Mouse (Mus musculus) left cerebral cortex, adult 18-20 months (tissue): ENCODE measurements around the gene Iqcj. TPM values are rescaled to one million over a fixed set of nuclear protein-coding genes. Genes with fewer than 3 reads are reported as not detected.

Experiments used
- DNase-seq, 2 experiments: peaks; one replicate each; pipeline ENCODE4 v3.0.0; 2021 to 2022; ENCODE audit warnings: low spot score in 2 of 2, mixed read lengths in 1 of 2
- long read RNA-seq, 2 experiments: library from polyadenylated mRNA; stranded (forward); transcript quantifications; one replicate each; pipeline ENCODE4 v2.0.0; 2021
- total RNA-seq, 2 experiments: library from RNA; stranded (reverse); gene quantifications; 2 replicates each; pipeline ENCODE4 v1.2.3; 2021

The Iqcj gene
- 1 to 10 TPM; 1.9 to 3.1 TPM for total RNA-seq
- long read RNA-seq, experiment 1 = 0 reads
- long read RNA-seq, experiment 2 = 0 reads

DNA sequence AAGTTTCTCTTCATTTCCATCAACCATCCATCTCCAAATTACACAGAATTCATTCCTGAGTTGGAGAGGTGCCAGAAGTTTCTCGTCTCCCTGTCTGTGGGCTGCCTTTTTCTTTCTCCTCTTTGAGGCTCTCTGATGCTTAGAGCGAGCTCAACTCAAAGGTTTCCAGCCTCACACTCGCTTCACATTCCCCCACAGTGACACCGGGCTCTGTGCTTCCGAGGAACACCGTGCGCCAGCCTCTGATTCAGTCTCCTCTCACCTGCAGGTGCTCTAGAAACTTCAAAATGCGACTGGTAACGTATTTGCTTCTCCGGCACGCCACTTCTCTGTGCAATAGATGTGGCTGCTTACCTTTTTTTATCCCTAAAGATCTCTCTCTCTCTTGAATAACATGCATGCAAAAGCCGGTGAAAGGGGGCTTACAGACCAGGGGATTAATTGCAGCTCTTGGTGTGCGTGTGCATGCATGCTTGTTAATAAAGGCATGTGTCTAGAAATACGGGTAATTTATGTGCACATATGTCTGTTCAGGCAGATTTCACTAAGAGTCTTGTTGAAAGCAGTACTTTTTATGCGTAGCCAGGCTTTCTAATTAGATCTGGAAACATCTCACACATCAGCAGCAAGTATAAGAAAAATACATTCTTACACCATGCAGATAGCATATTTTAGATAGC is at the start of gene Iqcj, which contains the start of gene Iqschfp:
Iqcj (plus strand) TSS at position 195 of the 680 bp plus-strand sequence.
Iqschfp (plus strand) TSS at position 207 of the 680 bp plus-strand sequence.
- peak; percentile 26 to 28 for DNase-seq

DNA sequence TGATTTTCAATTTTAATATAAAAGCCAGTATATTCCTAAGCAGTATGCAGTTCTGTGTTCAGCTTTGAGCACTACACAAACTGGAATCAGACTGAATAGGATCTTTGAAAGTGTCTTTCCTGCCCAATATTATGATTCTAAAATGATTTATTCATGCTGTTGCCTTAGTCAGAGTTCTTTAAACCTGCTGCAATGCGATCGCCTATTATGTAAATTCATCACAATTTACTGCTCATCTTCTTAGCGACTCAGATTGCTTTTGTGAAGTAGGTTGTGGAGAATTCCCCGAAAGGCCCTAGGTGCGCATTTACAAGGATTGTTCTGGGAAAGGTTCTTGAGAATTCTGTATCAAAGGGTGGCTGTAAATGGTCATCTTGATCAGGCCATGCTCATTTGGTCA is 39.6 kb upstream of the Iqcj start:
- DNase-seq = no peak

DNA sequence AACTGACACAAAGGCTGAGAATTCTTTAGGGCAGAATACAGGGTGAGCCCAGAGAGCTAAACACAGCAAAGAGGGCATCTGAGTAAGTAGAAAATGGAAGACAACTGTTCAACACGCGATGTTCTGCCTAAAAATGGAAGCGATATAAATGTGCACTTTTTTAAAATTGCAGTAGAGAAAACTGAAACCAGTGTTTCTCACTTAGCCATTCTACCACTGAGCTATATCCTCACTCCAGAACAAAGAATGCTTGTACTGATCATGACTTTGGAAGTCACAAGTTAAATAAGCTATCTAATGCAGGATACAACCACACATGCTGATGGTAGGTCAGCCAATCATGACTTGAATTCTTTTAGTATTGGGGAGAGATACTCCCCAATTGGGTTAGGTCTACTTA is 30.5 kb upstream of the Iqcj start:
- no peak for DNase-seq

DNA sequence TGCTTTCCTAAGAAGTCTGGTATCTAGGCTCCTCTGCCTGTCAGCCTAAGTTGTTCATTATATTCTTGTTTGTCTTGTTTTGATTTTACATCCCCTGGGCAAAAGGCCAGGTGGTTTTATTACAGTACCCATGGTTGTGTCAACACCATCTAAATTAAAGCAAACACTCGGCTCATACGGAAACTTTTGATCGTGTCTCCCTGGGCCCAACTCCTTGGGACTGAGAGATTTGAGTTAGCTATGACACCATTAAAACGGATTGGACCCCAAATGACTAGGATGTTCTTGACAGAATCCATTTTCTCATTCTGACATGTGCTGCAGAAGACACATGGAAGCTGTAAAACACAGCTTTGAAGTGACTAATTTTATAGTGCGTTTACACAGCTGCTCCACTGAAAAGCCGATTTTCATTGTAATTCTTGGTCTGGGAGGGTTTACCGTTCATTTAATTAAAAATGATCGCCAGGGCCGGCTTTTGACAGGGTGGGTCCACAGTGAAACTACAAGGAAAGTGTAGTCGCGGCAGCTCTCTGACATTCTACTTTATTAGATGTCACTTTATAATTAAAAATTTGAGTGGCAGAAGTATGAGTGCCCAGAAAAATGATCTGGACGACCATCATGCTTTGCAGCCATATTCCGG is 24.5 kb upstream of the Iqcj start:
- no peak for DNase-seq

DNA sequence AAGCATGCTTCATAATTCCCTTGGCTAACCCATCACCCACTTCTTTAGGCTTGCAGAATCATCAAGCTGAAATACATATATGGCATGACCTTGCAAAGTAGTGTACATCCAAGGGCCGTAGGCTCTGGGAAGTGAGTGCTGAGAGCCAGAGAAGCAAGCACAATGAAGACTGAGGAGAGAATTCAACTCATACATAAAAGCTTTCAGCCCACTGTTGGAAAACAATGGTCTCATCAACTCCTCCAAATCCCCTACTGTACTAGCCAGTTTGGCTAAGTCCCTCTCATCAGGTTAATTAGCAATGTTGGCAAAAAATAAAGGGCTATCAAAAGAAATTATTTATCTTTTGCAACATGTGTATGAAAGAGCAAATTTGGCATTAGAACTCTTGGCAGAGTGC is 22.6 kb upstream of the Iqcj start:
- DNase-seq = no peak

DNA sequence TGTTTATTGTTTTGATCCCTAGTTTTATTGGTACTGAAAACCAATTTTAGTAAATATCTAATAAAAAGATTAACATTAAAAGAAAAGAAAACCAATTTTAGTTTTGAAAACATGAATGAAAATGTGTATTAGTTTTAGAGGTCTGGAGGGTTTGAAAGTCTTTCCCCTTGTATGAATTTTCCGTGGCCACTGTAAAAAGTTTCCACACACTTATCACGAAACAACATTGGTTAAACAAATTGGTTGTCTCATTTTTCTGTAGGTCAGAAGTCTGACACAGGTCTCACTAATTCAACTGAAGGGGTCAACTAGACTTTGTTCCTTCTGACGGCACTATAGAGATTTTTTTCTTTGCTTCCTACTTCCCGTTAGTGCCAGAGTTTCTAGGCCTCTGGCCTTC is 14.8 kb upstream of the Iqcj start:
- no peak for DNase-seq

DNA sequence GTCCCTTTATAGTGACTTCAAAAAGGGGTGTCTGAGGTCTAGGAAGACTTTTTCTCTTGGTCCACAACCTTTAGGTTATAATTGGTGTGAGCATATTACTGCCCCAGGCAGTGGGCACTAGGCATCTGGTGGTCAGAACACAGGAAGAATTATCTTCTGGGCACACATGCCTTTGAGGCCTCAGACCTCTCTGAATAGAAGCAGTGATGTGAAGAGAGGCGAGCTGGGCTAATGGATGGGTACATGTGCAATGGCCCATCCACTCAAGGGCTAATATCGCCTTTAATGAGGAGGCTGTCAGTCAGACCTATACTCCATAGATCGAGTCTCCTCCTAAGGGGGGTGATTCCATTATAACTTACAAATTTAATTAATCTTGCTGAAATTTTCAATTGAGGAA is 7.7 kb upstream of the Iqcj start:
- no peak for DNase-seq

DNA sequence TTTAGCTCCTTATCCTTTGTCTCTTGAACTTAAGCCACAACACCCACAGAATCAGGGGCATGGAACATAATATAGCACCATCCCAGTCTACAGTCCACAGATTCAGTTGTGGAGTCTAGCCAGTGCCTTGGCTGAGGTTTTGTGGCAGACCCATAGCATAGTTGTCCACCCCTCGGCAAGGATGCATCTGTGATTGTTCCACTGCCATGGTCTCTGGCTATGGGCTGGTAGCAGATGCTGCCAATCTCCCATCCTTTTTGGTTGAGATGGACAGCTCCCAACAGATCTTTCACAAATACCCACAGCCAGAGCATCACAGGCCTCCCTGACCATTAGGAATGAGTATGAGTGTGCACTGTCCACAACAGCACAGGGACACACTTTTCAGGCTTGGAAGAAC is 5.8 kb upstream of the Iqcj start:
- no peak for DNase-seq

DNA sequence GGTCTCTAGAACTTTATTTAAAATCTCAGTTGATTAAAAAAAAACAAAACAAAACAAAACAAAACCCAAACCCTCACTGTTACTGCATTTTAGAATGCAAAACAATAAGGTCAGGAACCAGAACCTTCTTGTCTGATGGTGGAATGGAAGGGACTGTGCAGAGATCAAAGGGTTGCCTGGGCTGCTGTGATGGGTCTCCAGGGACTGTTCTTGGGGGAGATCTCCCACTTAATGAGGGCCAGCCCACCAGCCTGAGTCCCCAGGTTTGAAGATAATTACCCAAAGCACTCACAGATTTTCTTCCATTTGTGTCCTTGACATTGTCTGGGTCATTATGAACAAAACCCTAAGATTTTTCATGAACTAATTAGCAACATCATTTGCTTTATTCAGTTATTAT is 4.8 kb upstream of the Iqcj start:
- no peak for DNase-seq

DNA sequence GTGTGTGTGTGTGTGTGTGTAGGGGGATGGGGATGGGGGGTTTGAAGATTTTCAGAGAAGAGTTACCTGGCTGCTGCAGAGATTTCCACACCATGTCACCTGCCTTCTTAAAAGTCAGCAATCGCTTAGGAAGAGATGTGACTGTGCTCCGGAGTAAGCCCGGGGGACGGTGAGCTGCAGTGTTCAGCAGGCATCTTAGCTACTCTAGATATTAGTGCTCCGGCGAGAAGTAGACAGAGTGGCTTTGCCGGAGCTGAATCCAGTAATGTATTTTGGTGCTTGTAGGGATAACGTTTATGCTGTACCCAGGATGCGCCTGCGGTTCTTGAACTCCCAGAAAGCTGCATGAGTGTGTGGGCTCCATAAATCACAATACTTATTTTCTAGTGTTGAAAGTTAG is 748 bp downstream of the Iqcj start:
- DNase-seq = peak; percentile 3 to 13

DNA sequence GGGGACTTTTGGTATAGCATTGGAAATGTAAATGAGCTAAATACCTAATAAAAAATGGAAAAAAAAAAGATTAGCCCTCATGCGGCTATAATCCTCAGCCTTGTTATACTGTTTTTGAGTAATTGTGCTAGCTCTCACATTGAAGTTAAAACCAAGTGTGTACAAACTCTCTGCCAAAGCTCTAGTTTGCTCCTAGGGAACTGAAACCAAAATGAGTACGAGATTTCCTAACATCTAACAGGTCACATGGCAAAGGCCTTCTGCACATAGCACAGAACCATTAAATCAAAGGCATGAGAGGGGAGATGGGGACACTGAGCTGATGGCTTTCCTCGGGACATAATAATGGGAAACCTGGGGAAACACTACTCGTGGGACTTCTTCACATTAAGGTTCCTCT is 10.5 kb downstream of the Iqcj start:
- no peak for DNase-seq

DNA sequence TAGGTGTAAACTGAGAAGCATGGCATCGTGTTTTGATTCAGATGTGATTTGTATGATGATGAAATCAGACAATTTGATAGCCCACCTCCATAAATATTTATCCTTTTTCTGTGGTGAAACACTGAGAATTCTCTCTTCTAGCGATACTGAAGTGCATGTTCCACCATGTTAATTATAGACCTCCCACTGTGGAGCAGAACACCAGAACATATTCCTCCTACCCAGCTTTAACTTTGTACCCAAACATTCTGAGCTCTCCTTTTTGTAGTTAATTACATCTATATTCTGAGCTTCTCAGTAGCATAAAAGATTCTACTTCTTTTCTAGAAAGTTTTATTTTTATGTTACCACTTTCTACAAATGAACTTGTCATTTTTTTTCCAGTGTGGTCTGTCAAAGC is 16.6 kb downstream of the Iqcj start:
- DNase-seq = peak in 1 of 2 experiments; percentile 9

DNA sequence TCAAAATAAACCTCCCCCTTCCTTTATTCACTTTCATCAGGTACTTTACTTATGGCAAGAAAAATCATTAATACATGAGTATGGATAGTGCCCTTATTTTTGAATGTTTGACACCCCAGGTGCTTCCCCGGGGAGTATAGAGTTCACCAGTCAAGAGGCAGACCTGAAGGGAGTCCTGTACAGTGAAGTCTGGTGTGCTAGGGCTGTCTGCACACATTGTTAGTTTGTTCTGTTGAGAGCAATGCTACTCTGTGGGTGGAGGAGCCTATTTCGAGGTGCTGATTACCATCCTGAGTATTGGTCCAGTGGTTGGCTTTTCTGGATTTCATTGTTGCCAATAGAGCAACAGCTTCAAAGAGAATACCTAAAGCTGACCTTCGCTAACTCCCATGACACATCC is 26.1 kb downstream of the Iqcj start:
- DNase-seq = no peak

DNA sequence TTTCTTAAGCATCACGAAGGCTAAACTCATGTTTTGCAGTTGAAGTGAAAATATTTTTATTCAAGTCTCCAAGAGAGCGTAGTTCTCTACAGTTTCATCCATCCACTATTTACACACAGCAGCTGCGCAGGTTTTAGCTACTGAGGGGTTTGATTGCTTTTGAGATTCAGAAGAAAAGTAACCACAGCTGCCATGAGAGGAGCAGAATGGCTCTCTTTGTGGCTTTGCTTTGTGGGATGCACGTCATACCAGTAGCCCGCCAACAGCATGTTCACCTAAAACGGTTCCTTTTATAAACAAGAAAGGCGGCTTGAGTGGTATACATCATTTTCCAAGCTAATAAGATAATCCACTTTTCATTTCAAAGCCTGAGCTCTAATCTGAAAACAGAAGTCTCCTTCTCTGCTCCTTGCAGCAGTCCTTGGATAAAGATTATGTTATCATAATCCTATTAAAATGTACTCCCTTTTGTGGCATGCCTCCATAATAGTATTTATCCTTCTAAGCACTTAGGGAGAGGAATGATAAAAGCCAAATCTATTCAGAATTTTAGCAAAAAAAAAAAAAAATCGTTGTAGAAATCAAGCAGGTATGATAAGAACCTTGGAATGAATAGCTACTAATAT is 26.7 kb downstream of the Iqcj start:
- no peak for DNase-seq

DNA sequence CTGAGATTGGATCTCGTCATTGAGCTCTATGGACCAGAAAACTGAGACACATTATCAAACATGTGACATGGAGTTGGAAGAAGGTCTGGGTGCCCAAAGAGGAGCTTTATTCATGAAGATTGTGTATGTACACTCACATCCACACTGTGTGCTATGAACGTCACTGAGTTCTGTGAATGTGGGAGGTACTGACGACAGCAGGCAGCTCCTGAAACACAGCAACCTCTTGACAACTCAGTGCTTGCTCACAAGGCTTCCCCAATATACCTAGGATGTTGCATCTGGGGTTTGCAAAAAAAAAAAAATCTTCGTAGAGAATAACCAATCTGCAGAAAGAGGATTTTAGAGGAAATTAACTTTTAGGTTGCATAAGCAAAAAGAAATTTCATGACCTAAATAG is 31.1 kb downstream of the Iqcj start:
- DNase-seq = peak in 1 of 2 experiments; percentile 11

DNA sequence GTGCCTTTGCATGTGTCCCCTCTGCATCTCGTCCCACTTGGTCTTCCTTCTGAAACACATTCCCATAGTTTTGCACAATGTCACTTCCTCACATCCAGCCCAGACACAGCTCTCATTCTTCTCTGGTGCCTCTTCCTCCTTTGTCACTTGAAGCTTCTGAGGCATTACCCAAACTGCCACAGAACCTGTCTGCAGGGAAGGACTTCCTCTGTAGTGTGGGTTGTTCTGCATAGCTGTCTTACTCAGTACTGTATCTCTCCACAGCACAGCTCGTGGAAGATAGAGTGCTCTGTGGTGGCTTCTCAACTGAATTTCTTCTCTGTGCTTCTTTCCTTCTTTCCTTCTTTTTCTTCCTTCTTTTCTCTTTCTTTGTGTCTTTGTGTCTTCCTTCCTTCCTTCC is 33.4 kb downstream of the Iqcj start:
- DNase-seq = no peak

DNA sequence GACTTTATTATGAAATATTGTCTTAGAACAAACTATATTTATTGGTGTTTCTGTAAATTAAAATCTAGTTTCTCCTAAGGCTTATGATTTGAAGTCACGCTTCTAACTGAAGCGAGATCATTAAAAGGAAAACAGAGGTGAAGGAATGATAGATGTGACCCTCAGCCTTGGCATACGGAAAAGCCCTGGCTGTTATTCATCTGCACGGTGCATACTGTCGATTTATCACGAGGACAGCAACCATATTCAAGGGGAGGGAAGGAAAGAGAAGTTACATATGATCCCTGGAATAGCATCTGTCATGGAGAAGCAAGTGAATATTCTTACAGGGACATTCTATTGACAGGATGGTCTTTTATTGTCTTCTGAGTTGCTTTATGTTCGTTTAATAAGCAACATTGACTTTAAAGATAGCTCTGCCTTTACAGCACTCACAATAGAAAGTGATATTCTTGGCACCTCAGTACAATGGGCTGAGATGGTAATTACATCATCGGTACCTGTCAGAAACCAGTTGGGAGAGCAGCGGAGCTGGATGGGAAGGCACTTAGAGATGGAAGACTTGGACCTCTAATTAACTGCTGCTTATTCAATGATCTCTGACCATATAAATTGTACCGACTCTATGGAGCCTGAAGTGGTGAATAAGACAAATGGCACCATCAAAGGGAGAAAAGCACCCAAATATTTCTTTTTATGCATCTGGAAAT is 38.6 kb downstream of the Iqcj start:
- no peak for DNase-seq

DNA sequence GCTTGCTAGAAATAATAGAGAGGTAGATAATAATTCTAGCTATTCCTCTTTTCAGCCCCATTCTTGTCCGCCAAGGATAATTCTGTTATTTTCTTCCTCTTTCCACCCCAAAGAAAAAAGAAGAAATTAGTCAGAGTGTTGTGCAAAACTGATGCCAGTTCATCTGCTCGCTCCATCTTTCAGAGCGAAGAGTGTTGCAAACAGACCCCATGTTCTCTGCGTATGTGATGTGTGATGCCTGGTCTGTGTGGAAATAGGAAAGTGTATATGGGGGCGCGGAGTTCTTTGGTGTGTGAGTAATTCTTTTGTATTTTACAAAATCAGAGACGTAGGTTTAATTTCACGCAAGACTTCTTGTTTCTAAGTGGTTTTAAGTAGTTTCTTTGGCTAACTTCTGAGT is 39.2 kb downstream of the Iqcj start:
- DNase-seq = no peak

DNA sequence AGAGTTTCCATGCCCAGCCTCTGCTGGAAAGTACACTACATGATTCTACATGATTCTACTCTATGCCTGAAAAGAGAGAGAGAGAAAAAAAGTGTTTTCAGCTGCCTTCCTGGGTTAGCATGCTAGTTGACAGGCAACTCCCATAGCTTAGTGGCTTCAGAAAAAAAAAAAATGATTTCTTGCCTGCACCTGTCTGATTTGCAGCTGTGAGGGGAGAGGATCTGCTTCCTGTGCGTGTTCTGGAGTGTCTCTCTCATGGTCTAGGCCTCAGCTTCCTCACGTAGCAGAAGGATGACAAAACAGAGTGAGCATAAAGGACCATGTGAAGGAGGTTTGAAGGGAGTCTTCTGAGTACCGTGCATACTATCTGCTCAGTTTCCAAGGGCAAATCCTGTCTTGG is 39.9 kb downstream of the Iqcj start:
- DNase-seq = no peak

DNA sequence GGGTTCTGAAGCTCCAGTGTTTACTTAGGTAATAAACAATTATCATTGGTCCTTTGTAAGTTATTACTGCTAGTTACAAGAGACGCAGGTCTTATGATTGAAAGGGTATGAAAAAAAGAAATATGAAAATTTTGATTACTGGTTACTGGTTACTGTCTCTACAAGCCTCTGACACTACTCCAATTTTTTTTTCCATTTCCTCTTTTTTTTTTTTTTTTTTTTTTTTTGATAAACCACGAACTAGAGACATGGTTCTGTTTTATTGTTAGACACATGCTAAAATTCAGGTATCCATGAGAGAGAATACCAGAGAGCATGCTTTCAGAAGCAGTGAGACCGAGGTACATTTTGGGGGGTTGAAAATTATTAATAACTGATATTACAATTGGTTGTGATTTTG is 43.8 kb downstream of the Iqcj start:
- no peak for DNase-seq

DNA sequence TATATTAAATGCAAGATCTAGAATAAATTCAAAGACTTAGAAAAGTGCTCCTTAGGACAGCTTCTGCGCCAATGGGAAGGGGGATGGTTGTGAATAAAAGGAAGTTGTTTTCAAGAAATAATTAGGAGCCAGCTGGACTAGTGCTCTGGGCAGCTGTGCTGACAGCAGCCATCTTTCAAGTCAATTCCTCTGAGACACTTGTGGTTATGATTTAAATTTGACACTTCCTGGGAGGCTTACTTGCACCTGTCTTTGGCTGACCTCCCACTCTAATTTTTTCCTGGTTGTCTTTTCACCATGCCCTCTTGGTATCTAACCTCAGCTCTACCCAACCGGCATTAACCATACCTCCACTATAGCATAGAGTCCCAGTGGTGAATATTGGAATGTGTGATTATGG is 55.0 kb downstream of the Iqcj start:
- no peak for DNase-seq

DNA sequence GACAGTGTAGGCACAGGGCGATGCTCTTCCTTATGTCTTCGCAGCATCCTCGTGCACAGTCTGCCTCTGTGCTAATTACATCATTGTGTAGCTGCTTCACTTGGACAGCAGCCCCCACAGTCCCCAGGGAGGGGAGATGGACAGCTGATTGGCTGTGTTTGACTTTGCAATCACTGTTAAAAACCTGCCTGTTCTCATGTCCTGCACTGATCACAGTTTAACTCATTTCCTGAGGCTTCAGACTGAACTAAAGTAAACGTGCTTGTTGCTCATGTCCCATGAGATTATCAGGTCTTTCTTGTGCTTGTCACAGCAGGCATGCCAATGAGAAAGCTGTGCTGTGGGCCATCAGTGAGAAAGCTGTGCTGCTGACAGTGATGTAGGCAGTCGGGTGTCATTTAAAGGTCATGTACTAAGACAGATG is 60.5 kb downstream of the Iqcj start:
- DNase-seq = no peak
